Mouse (Mus musculus): Measurements from ENCODE around the gene Spata46.

Spata46 gene

DNA sequence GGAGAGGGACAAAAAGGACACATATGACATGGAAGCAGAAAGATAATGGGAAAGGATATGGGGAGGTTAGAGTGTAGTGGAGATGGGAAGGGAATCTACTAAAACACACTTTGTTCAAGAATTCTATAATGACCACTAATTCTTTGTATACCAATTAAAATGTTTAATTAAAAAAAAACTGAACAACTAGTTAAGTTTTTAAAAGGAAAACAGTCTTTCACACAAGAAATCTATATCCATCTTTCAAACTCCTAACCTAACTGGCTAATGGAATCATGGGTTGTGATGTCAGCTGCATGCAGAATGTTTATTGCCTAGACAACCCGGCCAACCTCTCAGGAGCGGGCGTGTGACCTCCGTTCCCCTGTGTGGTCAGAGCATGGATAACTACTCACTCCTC, at the start of gene Spata46:
TSS of gene Spata46 (plus strand) at position 301 of the 400 bp plus-strand sequence.
- DNase-seq (ENCODE audit: low read depth): no peak

DNA sequence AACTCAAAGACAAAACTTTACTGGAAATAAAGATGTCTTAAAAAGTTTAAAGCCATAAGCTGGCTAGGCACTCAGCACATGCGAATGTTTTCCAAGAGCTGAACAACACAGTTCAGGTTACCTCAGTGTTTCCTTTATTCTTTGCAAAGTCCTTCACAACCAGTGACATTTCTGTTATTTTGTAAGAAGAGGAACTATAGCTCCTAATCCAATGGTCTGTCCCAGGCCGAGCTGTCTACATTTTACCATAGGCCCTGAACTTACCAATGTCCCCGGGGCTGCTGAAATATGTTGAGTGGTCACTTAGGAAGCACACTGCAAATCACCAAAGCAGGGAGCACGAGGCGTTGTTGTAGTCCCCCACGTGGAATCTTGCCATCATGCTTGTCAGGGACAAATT, 38.3 kb upstream of the Spata46 start:
- peak; percentile 12 for DNase-seq (ENCODE audit: low read depth)

DNA sequence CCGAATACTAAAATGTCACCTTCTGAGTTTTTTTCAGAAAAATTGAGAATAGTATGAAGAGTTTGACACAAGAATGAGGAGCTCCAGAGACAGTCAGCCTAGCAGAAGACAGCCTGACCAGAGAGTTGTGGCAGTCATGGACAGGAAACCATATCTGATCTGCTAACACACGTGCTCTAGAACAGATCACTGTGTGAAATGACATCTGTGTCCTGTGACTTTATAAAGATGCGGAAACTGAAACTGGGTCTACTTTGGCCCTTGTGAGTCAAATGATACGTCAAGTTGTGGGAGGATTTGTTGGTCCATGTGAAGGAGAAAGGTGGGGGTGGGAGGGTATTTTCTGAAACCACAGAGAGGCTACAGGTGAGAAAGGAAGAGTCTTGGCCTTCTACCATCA, 37.9 kb upstream of the Spata46 start:
- DNase-seq (ENCODE audit: low read depth): peak; percentile 71

DNA sequence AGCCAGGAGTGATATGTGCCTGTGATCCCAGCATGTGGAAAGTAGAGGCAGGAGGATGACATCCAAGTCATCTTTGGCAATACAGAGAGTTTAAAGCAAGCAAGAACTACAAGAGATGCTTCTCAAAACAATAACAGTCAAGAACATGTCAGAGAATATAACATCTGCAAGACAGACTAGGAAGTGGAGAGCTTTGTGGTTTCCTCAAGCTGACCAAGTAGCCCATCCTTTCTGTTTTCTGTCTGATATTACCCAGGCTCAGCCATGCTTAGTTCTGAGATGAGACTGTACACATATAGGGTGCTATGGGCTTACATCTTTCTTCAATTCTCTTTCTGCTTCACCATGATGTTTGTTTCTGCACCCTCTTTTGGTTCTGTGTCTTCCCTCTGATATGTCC, 35.4 kb upstream of the Spata46 start:
- DNase-seq (ENCODE audit: low read depth): peak; percentile 79

DNA sequence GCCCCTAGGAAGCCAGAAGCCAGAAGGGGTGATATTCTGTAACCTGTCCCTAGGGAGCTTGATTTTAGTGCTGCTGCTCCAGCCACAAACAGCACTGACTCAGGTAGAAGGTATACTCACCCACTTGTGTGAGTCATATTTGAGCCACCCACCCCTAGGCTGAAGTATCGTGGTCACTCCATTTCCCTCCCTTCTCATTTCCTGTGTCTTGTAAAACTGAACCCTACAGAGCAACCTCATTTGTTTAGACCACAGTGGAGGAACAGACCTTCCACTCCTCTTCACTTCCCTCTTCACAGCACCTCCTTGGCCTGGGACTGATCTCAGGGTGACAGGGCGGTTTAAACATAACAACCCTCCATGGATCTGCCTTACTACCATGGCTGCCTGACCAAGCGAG, 31.6 kb upstream of the Spata46 start, which contains the start of gene Sh2d1b1:
TSS of gene Sh2d1b1 (plus strand) at position 305 of the 400 bp plus-strand sequence.
- peak; percentile 63 for DNase-seq (ENCODE audit: low read depth)

DNA sequence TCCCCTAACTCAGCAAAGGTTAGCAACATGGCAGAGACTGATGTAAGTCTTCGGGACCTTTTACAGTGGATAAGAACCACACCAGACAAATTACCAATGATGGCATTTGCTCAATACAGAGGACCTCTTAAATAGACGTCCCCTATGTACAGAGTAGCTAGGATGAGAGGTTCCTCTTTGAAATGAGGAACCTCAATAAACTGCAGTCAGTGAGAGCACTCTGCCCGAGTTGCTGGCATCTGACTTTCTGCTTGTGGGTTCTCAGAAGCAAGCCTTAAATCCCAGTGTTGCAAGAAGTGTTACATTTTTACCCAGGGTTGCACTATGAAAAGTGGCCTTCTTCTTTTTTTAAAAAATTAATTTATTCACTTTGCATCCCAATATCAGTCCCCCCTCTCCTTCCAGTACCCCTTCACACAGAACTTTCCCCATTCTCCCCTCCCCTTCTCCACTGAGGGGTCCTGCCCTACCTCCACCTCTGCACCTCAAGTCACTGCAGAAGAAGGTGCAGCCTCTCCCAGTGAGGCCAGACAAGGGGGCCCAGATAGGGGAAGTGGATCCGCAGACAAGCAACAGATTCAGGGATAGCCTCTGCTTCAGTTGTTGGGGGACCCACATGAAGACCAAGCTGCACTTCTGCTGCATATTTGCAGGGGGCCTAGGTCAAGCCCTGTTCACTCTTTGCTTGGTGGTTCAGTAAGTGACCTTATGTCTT, 26.0 kb upstream of the Spata46 start:
- peak; percentile 65 for DNase-seq (ENCODE audit: low read depth)

DNA sequence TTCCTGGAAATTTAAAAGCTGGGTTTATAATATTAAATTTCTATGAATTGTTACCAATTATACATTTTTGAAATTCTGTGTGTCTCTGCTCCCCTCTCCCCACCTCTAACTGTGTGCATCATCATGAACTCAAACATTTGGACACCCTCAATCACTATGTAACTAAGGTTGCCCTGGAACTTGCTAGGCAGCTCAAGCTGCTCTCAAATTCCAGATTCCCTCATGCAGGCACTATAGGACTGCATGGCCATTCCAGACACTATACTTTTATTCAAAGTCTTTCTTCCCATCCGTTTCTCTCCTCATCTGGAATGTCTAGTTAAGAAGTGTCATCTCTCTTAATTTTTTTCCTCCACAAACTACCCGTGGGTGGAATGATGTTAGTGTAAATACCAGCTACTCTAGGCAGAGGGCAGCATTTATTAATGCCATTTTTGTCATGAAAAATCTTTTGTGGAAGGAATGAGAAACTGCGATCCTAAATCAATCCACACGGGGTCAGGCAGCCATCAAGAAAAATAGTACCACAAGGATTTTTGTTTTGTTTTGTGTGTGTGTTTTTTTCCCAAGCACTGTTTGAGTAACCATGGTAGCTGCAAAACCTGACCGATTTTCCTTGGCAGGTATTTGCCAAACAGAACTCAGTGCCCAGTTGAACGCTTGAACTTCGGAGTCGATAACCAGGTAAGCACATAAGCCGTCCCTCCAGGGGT, 16.2 kb upstream of the Spata46 start:
- peak; percentile 84 for DNase-seq (ENCODE audit: low read depth)

DNA sequence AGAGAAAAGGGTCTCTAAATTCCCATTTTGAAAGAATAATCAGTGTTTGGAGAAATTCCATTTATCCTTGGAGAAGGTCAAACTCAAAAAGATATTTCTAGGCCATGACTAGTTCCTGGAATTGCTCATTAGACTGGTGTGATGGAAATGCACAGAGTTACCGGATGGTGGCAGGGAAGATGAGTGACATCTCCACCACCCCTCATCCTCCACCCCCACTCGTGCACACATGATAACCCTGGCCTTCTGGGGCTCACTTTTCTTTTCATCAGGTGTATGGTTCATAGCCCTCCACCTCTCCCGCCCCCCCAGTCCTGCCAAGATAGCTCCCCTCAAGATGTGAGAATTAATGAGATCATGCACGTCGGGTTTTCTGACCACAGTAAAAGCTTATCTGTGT, 15.3 kb upstream of the Spata46 start:
- no peak for DNase-seq (ENCODE audit: low read depth)

DNA sequence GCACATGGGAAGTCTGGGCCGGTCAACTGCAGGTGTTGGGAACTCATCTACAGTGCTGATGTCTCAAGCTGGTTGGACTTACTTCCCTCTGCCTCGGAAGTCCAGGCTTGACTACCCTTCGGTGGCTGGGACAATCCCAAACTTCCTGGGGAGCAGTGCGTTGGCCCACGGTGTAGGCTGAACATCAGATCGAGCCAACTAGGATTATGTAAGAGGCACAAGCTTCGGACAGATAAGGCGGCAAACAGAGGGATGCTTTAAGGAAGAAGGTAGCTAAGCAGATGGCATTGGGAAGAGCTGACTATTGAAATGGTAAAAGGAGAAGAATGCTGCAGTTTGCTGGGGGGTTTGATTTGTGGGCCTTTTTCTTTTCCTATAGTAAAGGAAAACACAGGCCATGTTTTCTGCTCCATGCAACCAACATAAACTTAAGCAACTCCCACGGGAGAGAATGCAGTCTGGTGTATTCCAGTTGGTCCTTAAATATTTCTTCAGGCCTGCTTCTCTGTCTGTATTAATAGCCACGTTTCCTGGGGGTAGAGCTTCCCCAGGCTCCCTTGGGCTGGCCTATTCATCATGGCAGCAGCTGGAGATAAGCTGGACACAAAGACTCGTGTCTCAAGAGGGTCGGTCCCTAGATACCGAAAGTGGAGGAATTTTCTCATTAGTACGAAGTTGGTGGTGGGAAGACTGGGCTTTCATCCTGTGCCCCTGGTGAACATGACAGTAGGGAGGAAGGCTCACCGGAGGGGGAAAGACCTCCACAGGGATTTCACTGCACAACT, 13.6 kb upstream of the Spata46 start:
- no peak for DNase-seq (ENCODE audit: low read depth)

DNA sequence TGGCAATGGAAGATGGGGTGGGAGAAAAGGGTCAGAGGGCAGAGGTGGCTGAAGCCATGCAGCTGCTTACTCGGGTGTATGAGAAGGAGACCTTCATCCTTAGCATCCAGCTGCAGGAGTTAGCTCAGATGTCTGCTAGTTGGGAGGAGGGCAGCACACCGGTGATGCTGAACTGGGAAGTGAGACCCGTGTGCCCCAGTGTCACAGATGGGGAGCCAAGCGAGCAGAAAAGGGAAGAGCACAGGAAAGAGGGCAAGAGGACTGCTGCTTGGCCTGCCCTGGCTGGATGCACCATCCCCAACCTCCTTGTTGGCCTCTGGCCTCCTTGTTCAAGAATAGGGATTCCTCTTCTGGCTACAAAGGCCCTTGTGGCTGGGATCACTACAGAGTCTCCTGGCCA, 9.1 kb upstream of the Spata46 start:
- DNase-seq (ENCODE audit: low read depth): no peak

DNA sequence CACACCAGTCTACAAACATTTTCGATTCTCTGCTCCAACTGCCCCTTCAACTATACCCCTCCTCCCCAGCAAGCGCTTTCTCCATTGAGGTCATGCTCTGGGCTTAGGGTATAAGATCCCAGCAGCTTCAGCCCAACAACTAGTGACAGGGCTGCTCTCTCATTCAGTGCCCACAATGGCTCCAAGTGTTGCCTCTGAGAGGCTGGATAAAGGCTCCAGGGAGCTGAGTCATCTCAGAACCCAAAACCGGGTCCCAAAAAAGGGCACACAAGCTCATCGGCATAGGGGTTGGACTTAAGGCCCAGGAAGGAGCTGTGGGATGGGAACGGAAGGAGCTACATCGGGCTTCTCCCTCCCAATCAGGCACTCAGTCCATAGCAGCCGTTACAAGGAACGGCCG, 6.9 kb upstream of the Spata46 start:
- no peak for DNase-seq (ENCODE audit: low read depth)

DNA sequence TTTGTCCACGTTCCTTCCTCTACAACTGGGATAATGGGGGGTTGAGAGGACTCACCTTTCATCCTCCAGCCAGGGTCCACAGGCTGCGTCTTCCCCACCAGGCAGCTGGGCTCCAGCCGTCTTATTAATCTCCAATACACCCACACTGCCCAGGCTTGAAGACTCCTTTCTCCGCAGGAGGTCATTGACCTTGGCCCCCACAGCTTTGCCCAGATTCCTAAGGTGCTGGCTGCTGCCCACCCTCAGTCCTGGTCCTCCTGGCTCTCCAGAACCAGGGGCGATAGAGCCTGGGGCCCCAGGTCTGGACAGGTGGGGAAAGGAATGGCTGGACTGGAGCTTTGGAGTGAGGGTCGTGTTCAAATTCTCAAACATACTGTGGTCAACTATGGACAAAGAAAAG, 6.1 kb upstream of the Spata46 start:
- DNase-seq (ENCODE audit: low read depth): no peak

DNA sequence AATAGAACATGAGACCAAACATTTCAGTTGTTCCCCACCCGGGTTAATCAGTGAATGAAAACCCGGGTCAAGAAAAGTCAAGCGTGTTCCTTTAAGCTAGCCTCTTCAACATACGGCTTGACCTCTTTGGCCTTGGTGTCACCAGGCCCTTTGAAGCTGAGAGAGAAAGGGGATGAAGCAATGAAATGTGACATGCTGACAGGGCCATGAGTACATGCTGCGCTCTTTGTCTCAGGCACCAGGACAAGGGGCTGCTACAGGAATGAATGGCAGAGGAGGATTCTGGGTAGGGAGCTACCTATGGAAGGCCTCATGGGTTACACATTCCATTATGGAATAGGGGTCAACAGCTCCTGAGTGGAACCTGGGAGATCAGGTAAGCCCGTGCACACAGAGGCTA, 5.5 kb upstream of the Spata46 start:
- DNase-seq (ENCODE audit: low read depth): no peak

DNA sequence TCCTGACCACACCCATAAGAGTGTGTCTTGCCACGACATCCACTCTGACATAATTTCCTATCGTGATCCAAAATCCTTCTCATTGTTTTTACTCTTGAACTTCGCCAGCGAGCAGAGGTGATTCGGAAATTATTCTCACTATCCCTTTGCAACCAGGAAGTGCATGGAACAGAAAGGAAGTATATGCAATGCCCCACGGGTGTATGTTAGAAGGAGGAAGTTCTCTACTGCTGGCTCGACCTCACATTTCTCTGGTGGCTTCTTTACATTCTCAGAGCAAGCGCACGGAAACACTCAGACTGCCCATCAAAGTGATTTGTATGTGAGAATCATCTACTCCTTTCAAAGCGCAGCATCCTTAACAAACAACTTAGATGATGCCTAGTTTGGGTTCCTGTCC, 3.6 kb upstream of the Spata46 start:
- no peak for DNase-seq (ENCODE audit: low read depth)

DNA sequence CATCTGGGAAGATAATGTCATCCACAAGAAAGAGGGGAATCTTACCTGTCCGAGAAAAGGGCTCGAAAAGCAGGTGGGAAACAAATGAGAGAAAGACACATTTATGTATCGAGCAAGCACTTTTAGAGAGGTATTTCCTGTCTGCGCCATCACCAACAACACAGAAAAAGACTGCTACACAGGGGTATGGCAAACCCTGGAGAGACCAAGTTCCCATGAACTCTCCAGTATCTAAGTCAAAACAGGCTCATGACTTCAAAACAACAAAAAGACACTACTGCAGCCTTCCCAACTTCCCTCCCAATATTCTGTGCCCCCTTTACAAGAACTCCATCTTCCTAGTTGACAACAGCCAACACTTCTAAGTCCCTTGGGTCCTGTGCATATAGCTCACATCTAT, 2.4 kb upstream of the Spata46 start, which contains the start of gene Gm7694:
TSS of gene Gm7694 (minus strand) at position 101 of the 400 bp plus-strand sequence.
- no peak for DNase-seq (ENCODE audit: low read depth)

DNA sequence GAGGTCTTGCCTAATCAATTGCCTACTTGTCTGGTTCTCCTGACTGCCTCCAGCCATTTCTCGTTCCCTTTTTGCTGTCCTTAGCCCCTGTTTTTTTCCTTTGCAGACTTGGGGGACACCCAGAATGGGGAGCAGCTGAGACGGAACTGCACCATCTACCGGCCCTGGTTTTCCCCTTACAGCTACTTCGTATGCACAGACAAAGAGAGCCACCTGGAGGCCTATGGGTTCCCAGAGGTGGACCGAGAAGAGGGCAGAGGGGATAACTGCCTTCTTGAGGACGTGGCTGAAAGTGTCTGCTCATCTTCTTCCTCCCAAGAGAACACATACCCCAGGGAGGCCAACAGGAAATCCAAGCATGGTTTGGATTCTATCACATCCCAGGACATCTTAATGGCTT, 2.8 kb downstream of the Spata46 start:
- DNase-seq (ENCODE audit: low read depth): no peak

DNA sequence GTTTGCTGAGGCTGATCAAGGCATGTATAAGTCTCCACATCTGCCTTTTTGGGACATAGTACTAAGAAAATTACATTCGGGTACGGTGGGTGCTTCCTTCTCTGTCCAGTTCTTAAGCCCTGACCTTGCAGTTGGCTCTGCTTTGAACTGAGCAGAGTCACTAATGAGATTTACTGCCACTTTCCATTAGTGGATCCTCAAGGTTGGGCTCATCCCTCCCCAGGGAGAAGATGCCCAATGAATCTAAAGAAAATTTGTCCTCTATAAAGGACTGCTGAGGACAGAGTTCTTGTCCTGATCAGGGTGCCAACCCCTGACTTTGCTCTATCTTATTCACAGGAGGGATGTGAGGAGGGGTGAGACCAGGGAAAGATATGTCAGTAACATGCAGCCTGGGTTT, 13.4 kb downstream of the Spata46 start:
- no peak for DNase-seq (ENCODE audit: low read depth)

DNA sequence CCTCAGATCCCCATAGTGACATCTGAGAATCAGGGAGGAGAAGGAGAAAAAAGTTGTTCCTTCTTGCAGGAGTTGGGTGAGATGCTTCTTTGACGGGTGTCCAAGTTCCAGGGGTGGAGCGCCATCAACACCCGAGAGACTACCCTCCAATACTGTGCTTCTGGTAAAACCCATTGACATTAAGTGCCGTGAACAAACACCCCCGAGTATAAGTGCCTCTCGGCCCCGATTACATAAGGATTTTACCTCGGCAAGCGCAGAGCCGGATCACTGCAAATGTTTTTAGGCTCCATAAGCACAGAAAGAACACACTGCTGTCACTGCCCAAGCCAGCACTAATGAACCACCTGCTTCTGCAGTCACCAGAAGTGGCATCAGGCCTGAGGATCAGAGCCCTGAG, 14.4 kb downstream of the Spata46 start:
- no peak for DNase-seq (ENCODE audit: low read depth)

DNA sequence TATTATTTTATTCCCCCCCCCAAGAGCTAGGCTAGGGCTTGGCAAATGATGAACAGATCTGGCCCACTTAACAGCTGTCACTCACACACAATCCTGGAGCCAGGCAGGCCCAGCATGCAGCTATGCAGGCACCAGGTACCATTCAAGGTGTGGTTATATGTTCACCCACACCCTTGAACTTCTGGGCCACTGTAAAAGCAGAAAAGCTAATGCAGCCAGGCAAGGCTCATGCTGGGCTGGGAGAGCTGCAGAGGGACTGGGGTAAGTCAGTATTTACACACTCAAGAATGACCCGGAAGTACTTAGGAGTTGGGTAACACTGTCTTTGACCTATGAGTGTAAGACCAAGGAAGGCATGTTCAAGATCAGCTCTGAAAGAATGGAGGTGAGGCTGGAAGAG, 15.7 kb downstream of the Spata46 start:
- no peak for DNase-seq (ENCODE audit: low read depth)

DNA sequence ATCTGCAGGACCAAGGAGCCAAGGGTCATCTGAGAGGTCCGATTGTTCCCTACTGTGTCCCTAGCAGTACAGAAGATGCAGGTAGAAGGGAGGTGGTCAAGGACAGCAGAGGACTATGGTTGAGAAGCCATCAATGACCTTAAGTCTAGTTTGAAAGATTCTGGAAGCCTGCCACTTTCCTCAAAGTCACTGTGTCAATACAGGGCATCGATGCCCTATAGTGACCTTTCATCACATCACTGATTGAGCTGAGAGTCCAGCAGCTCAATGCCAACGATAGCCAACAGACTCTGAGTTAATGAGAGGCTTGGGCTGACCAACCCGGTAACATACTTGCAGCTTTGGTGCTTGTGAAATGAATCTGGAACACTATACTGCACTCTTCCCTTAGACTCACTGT, 16.7 kb downstream of the Spata46 start:
- DNase-seq (ENCODE audit: low read depth): no peak

DNA sequence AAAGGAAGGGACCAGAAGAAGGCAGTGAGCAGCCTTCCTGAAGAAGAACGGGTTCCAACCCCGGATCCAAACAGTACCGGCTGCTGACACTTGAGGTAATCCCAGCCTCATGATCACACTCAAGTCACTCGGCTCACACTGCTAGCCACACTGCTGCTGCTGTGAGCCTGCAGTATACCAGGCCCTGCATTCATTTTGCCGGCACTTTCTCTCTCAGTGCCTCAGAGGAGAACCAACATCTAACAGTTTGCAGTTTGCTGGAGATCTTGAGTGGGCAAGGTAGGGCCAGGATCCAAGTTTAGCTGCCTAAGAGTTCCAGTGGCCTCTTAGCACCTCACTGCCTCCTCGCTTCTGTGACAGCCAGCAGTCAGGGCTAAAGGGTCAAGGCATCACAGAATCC, 23.3 kb downstream of the Spata46 start:
- DNase-seq (ENCODE audit: low read depth): no peak

DNA sequence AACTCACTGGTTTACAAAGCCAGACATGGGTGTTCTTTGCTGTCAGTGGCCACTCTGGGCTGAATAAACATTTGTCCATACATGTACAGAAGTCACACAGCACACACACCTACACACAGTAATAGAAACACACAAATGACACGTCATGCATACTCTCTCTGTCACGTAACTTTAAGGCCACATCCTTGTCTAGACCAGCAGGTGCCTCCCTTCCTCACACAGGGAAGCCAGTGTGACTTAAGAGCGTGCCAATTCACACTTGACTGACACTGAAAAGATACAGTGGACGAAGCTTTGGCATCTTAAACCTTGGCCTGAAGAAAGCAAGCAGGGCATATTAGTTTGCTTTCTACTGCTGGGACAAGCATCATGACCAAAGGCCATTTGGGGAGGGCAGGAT, 24.2 kb downstream of the Spata46 start:
- no peak for DNase-seq (ENCODE audit: low read depth)

DNA sequence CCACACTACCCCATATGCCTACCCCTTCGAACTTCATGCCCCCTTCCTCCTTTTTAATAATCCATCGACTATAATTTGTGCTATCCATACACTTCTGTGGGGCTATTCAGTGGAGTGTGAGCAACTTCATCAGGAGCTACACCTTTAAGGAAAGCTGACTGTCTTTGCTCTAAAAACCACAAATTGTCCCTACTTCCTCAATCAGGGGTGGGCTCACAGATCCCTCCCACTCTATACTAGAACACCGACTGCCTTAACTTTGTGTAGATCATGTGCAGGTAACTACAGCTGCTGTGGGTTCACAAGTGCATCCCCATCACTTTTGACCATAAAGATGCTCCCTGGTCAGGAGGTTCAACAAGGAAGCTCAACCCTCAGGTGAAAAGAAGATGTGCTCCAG, 31.3 kb downstream of the Spata46 start:
- no peak for DNase-seq (ENCODE audit: low read depth)

Measured in 416B (cell line).